In genomic region chr2:53082501-53082900, GRCm38 (mm10) we compare ENCODE assay signal across 19 mouse cellular contexts.
DNase-seq lines count a peak whose midpoint lies in the region; ATAC-seq lines count a peak whose summit lies in the region.
"Had no signal": no experiment of that assay in that cellular context is flagged by ENCODE, and none has a peak within 500 bp of the region (broad histone marks: within the 10 kb centered on the region; RNA-seq: fewer than 3 reads in every experiment).

No protein-coding gene starts in this region.

- no peaks in the 10 kb centered on the region for H3K36me3 ChIP-seq in forebrain, embryonic 12.5 days (replicated peaks)
- no peaks in the 10 kb centered on the region for H3K36me3 ChIP-seq in forebrain, embryonic 11.5 days (ENCODE audit: control insufficient read depth, insufficient read depth, low read length)
- no peaks in the 10 kb centered on the region for H3K36me3 ChIP-seq in neural tube, embryonic 13.5 days
- no peaks in the 10 kb centered on the region for H3K36me3 ChIP-seq in midbrain, embryonic 12.5 days
- no peaks in the 10 kb centered on the region for H3K36me3 ChIP-seq in neural tube, embryonic 15.5 days
- H3K36me3 ChIP-seq: heart, embryonic 13.5 days; liver, embryonic 15.5 days; lung, embryonic 15.5 days had no signal

- 76% methylated on average over 5 of the region's 5 CpGs for WGBS in forebrain, embryonic 12.5 days
- 81% methylated on average over 5 of the region's 5 CpGs for WGBS in forebrain, embryonic 11.5 days
- 60% methylated on average over 5 of the region's 5 CpGs for WGBS in neural tube, embryonic 13.5 days
- 82% methylated on average over 5 of the region's 5 CpGs for WGBS in midbrain, embryonic 12.5 days
- WGBS in neural tube, embryonic 15.5 days, result 38% methylated on average over 5 of the region's 5 CpGs

- no peak overlapping the region for H3K9ac ChIP-seq in forebrain, embryonic 12.5 days
- H3K9ac ChIP-seq in forebrain, embryonic 11.5 days (ENCODE audit: low read length), result no peak overlapping the region
- H3K9ac ChIP-seq in neural tube, embryonic 13.5 days, result no peak overlapping the region
- no peak overlapping the region for H3K9ac ChIP-seq in midbrain, embryonic 12.5 days (replicated peaks)
- H3K9ac ChIP-seq in neural tube, embryonic 15.5 days (replicated peaks), result no peak overlapping the region
- H3K9ac ChIP-seq: heart, embryonic 13.5 days; liver, embryonic 15.5 days; lung, embryonic 15.5 days had no signal

- no peaks in the 10 kb centered on the region for H3K9me3 ChIP-seq in forebrain, embryonic 12.5 days
- no peaks in the 10 kb centered on the region for H3K9me3 ChIP-seq in forebrain, embryonic 11.5 days (ENCODE audit: control insufficient read depth, low read length)
- H3K9me3 ChIP-seq in neural tube, embryonic 13.5 days, result no peaks in the 10 kb centered on the region
- H3K9me3 ChIP-seq in midbrain, embryonic 12.5 days, result no peaks in the 10 kb centered on the region
- no peaks in the 10 kb centered on the region for H3K9me3 ChIP-seq in neural tube, embryonic 15.5 days (replicated peaks)
- H3K9me3 ChIP-seq: embryonic facial prominence, embryonic 10.5 days; heart, embryonic 13.5 days; liver, embryonic 15.5 days; lung, embryonic 15.5 days; megakaryocyte, embryonic 14.5 days had no signal

- peaks cover 9% of the 10 kb centered on the region; the same call in 1 of the 2 replicates for H3K4me1 ChIP-seq in forebrain, embryonic 12.5 days
- H3K4me1 ChIP-seq in forebrain, embryonic 11.5 days (replicated peaks; ENCODE audit: control insufficient read depth, insufficient read depth, low read length), result no peaks in the 10 kb centered on the region
- peaks cover 9% of the 10 kb centered on the region for H3K4me1 ChIP-seq in neural tube, embryonic 13.5 days (replicated peaks)
- H3K4me1 ChIP-seq in midbrain, embryonic 12.5 days, result peaks cover 3% of the 10 kb centered on the region; the same call in 1 of the 2 replicates
- H3K4me1 ChIP-seq in neural tube, embryonic 15.5 days, result peaks cover 8% of the 10 kb centered on the region; the same call in 1 of the 2 replicates
- H3K4me1 ChIP-seq: embryonic facial prominence, embryonic 10.5 days; heart, embryonic 13.5 days; liver, embryonic 15.5 days; lung, embryonic 15.5 days had no signal

- no peak overlapping the region; the same call in 1 of the 2 replicates for H3K27ac ChIP-seq in forebrain, embryonic 12.5 days
- H3K27ac ChIP-seq in forebrain, embryonic 11.5 days (ENCODE audit: low read depth, low read length), result no peak overlapping the region
- peak overlapping the region; percentile 38; the same call in 1 of the 2 replicates for H3K27ac ChIP-seq in neural tube, embryonic 13.5 days (replicated peaks)
- peak overlapping the region; percentile 36; the same call in 1 of the 2 replicates for H3K27ac ChIP-seq in midbrain, embryonic 12.5 days (replicated peaks)
- H3K27ac ChIP-seq in neural tube, embryonic 15.5 days (replicated peaks), result peak overlapping the region; percentile 45; the same call in 1 of the 2 replicates
- H3K27ac ChIP-seq: embryonic facial prominence, embryonic 10.5 days; heart, adult 2 months; heart, embryonic 13.5 days; kidney, postnatal 0 days; liver, embryonic 15.5 days; lung, embryonic 15.5 days; stomach, postnatal 0 days had no signal

- H3K27me3 ChIP-seq in forebrain, embryonic 12.5 days, result no peaks in the 10 kb centered on the region
- no peaks in the 10 kb centered on the region for H3K27me3 ChIP-seq in forebrain, embryonic 11.5 days (ENCODE audit: control insufficient read depth, insufficient read depth, low read length)
- no peaks in the 10 kb centered on the region for H3K27me3 ChIP-seq in neural tube, embryonic 13.5 days
- no peaks in the 10 kb centered on the region for H3K27me3 ChIP-seq in midbrain, embryonic 12.5 days
- no peaks in the 10 kb centered on the region for H3K27me3 ChIP-seq in neural tube, embryonic 15.5 days (replicated peaks)
- H3K27me3 ChIP-seq: heart, embryonic 13.5 days; liver, embryonic 15.5 days; lung, embryonic 15.5 days; megakaryocyte, embryonic 14.5 days had no signal

- no peak overlapping the region for H3K4me2 ChIP-seq in forebrain, embryonic 12.5 days
- no peak overlapping the region for H3K4me2 ChIP-seq in forebrain, embryonic 11.5 days (ENCODE audit: low read depth, low read length, severe bottlenecking)
- no peak overlapping the region for H3K4me2 ChIP-seq in neural tube, embryonic 13.5 days
- no peak overlapping the region for H3K4me2 ChIP-seq in midbrain, embryonic 12.5 days (replicated peaks)
- H3K4me2 ChIP-seq in neural tube, embryonic 15.5 days, result no peak overlapping the region
- H3K4me2 ChIP-seq: heart, embryonic 13.5 days; liver, embryonic 15.5 days; lung, embryonic 15.5 days had no signal

- H3K4me3 ChIP-seq in forebrain, embryonic 12.5 days (replicated peaks), result no peak overlapping the region
- no peak overlapping the region for H3K4me3 ChIP-seq in forebrain, embryonic 11.5 days (ENCODE audit: low read depth, low read length)
- no peak overlapping the region for H3K4me3 ChIP-seq in neural tube, embryonic 13.5 days
- no peak overlapping the region for H3K4me3 ChIP-seq in midbrain, embryonic 12.5 days
- H3K4me3 ChIP-seq in neural tube, embryonic 15.5 days (replicated peaks), result no peak overlapping the region
- H3K4me3 ChIP-seq: embryonic facial prominence, embryonic 10.5 days; heart, adult 2 months; heart, embryonic 13.5 days; liver, embryonic 15.5 days; lung, embryonic 15.5 days; megakaryocyte, embryonic 14.5 days had no signal

- ATAC-seq in forebrain, embryonic 12.5 days (ENCODE audit: low FRiP score), result peak; percentile 59; the same call in 1 of the 2 replicates
- ATAC-seq in forebrain, embryonic 11.5 days (replicated peaks; ENCODE audit: low FRiP score), result no peak
- ATAC-seq in neural tube, embryonic 13.5 days (ENCODE audit: low read depth), result 0 out of 2 replicates have a peak, but pooled peaks have one; percentile 20
- ATAC-seq in midbrain, embryonic 12.5 days (ENCODE audit: low FRiP score, low read depth), result peak; percentile 34; the same call in 1 of the 2 replicates
- ATAC-seq in neural tube, embryonic 15.5 days (ENCODE audit: low FRiP score), result peak; percentile 49; the same call in 1 of the 2 replicates
- no peak for ATAC-seq in inflammation-experienced regulatory T-cells, adult 6 months

- no peak for DNase-seq in forebrain, embryonic 11.5 days (ENCODE audit: low spot score)
- DNase-seq in neural tube, embryonic 10.5 days (ENCODE audit: extremely low spot score, low spot score), result no peak
- no peak for DNase-seq in cerebellum, postnatal 36 days
- DNase-seq: gastrocnemius, postnatal 36 days; heart, adult 2 months; layer of hippocampus, adult 9-11 months; liver had no signal

Comparison
In these comparisons a context has a peak if more than half of its experiments do, and no peak if none do; other contexts are left out.
1. ATAC-seq: peak in forebrain, embryonic 12.5 days (single experiment), neural tube, embryonic 13.5 days (single experiment), midbrain, embryonic 12.5 days (single experiment) and neural tube, embryonic 15.5 days (single experiment); none in forebrain, embryonic 11.5 days (single experiment) and inflammation-experienced regulatory T-cells, adult 6 months (single experiment).
2. H3K27ac ChIP-seq: peak in neural tube, embryonic 13.5 days (single experiment), midbrain, embryonic 12.5 days (single experiment) and neural tube, embryonic 15.5 days (single experiment); none in forebrain, embryonic 12.5 days (single experiment) and forebrain, embryonic 11.5 days (single experiment).